Mouse (Mus musculus): Measurements from ENCODE around the gene Capn5. TPM values are rescaled to one million over a fixed set of nuclear protein-coding genes. Genes with fewer than 3 reads are reported as not detected.

Gene Capn5
- total RNA-seq, 2 experiments from 2014 or later: 52.4 to 72.5 TPM

GRCm38 (mm10) chr7:98177566-98177928, 527 bp downstream of the Capn5 start:
- no peak for ATAC-seq (replicated peaks; ENCODE audit: low FRiP score, poor library complexity, severe bottlenecking)

- no peak for ATAC-seq (replicated peaks; ENCODE audit: low FRiP score, poor library complexity, severe bottlenecking)
These were observed 996 bp downstream of the Capn5 start for GRCm38 (mm10) chr7:98177071-98177485.

GRCm38 (mm10) chr7:98176322-98177070, 1.6 kb downstream of the Capn5 start:
- peak; percentile 54 for ATAC-seq (replicated peaks; ENCODE audit: low FRiP score, poor library complexity, severe bottlenecking)

- ATAC-seq (replicated peaks; ENCODE audit: low FRiP score, poor library complexity, severe bottlenecking): peak; percentile 68
These were observed 3.0 kb downstream of the Capn5 start for GRCm38 (mm10) chr7:98174883-98175755.

GRCm38 (mm10) chr7:98173408-98173807, 4.7 kb downstream of the Capn5 start:
- ATAC-seq (replicated peaks; ENCODE audit: low FRiP score, poor library complexity, severe bottlenecking): no peak

- no peak for ATAC-seq (replicated peaks; ENCODE audit: low FRiP score, poor library complexity, severe bottlenecking)
These were observed 5.4 kb downstream of the Capn5 start for GRCm38 (mm10) chr7:98172661-98173060.

GRCm38 (mm10) chr7:98171141-98172073, 6.7 kb downstream of the Capn5 start:
- peak; percentile 86 for ATAC-seq (replicated peaks; ENCODE audit: low FRiP score, poor library complexity, severe bottlenecking)

- peak; percentile 79 for ATAC-seq (replicated peaks; ENCODE audit: low FRiP score, poor library complexity, severe bottlenecking)
These were observed 13.0 kb downstream of the Capn5 start for GRCm38 (mm10) chr7:98164999-98165528.

GRCm38 (mm10) chr7:98164382-98164998, 13.6 kb downstream of the Capn5 start:
- no peak for ATAC-seq (replicated peaks; ENCODE audit: low FRiP score, poor library complexity, severe bottlenecking)

GRCm38 (mm10) chr7:98163700-98164099, 14.4 kb downstream of the Capn5 start:
- ATAC-seq (replicated peaks; ENCODE audit: low FRiP score, poor library complexity, severe bottlenecking): no peak

GRCm38 (mm10) chr7:98162239-98162638, 15.8 kb downstream of the Capn5 start:
- ATAC-seq (replicated peaks; ENCODE audit: low FRiP score, poor library complexity, severe bottlenecking): no peak

GRCm38 (mm10) chr7:98160041-98160740, 17.9 kb downstream of the Capn5 start:
- no peak for ATAC-seq (replicated peaks; ENCODE audit: low FRiP score, poor library complexity, severe bottlenecking)

GRCm38 (mm10) chr7:98158481-98158880, 19.6 kb downstream of the Capn5 start:
- ATAC-seq (replicated peaks; ENCODE audit: low FRiP score, poor library complexity, severe bottlenecking): peak; percentile 44; the same call in 1 of the 2 replicates

GRCm38 (mm10) chr7:98157636-98158332, 20.3 kb downstream of the Capn5 start:
- ATAC-seq (replicated peaks; ENCODE audit: low FRiP score, poor library complexity, severe bottlenecking): no peak

- no peak for ATAC-seq (replicated peaks; ENCODE audit: low FRiP score, poor library complexity, severe bottlenecking)
These were observed 21.8 kb downstream of the Capn5 start for GRCm38 (mm10) chr7:98156280-98156665.

- ATAC-seq (replicated peaks; ENCODE audit: low FRiP score, poor library complexity, severe bottlenecking): peak; percentile 50; the same call in 1 of the 2 replicates
These were observed 22.4 kb downstream of the Capn5 start for GRCm38 (mm10) chr7:98155546-98156279.

- no peak for ATAC-seq (replicated peaks; ENCODE audit: low FRiP score, poor library complexity, severe bottlenecking)
These were observed 24.2 kb downstream of the Capn5 start for GRCm38 (mm10) chr7:98153892-98154291.
